Mouse (Mus musculus) lung, embryonic 16.5 days (tissue): ENCODE data around the gene Apba2. TPM values are rescaled to one million over a fixed set of nuclear protein-coding genes. Genes with fewer than 3 reads are reported as not detected.
A peak's percentile ranks its signal among the peaks of the same experiment; 100 is the strongest.

ENCODE experiments used
- ATAC-seq: fragments of 200-750 bp; cut with Nextera tagmentation; 2 replicates; pipeline ENCODE4 v1.8.0; 2017; ENCODE audit warnings: low read depth, mild to moderate bottlenecking, moderate library complexity
- H3K27ac ChIP-seq: fragments of 300-500 bp; sonication (generic); 2 replicates; pipeline ENCODE4 v1.5.1; 2014; ENCODE audit warnings: mild to moderate bottlenecking, control low read depth, low read length
- H3K27me3 ChIP-seq: fragments of 300-500 bp; sonication (generic); 2 replicates; pipeline ENCODE4 v1.6.1; 2014; ENCODE audit warnings: low read depth, low read length, mixed read lengths; ENCODE audit not compliant: control insufficient read depth, insufficient read depth
- H3K36me3 ChIP-seq: fragments of 300-500 bp; sonication (generic); 2 replicates; pipeline ENCODE4 v1.6.1; 2014; ENCODE audit warnings: low read length; ENCODE audit not compliant: control insufficient read depth, insufficient read depth
- H3K4me1 ChIP-seq: fragments of 300-500 bp; sonication (generic); replicated peaks from 2 replicates; pipeline ENCODE4 v1.6.1; 2014; ENCODE audit warnings: low read length, mixed read lengths; ENCODE audit not compliant: control insufficient read depth, insufficient read depth
- H3K4me2 ChIP-seq: fragments of 300-500 bp; sonication (generic); 2 replicates; pipeline ENCODE4 v1.6.1; 2014; ENCODE audit warnings: low read depth, low read length, control low read depth
- H3K4me3 ChIP-seq: fragments of 300-500 bp; sonication (generic); 2 replicates; pipeline ENCODE4 v1.5.1; 2014; ENCODE audit warnings: mild to moderate bottlenecking, low read length, control low read depth
- H3K9ac ChIP-seq: fragments of 300-500 bp; sonication (generic); 2 replicates; pipeline ENCODE4 v1.6.1; 2014; ENCODE audit warnings: low read length, control low read depth
- H3K9me3 ChIP-seq: fragments of 300-500 bp; sonication (generic); 2 replicates; pipeline ENCODE4 v1.6.1; 2016; ENCODE audit warnings: low read length; ENCODE audit not compliant: control insufficient read depth
- WGBS: fragments of 180-500 bp; shearing (Covaris S2); extraction: QIAGEN DNeasy Blood & Tissue Kit; methylation state at CpG from one replicate; pipeline ENCODE4 v1.1.7; 2014; 5-methylcytosine and 5-hydroxymethylcytosine counted together
- polyA plus RNA-seq: library from polyadenylated mRNA; unstranded; fragments of >200 nt; fragmentation: Nextera tagmentation; extraction: Ambion mirVana; gene quantifications from 2 replicates; pipeline ENCODE4 v1.2.1, GENCODE M21; 2015

Apba2 gene
- polyA plus RNA-seq, 1 experiment from 2014 or later: 1.5 TPM

DNA sequence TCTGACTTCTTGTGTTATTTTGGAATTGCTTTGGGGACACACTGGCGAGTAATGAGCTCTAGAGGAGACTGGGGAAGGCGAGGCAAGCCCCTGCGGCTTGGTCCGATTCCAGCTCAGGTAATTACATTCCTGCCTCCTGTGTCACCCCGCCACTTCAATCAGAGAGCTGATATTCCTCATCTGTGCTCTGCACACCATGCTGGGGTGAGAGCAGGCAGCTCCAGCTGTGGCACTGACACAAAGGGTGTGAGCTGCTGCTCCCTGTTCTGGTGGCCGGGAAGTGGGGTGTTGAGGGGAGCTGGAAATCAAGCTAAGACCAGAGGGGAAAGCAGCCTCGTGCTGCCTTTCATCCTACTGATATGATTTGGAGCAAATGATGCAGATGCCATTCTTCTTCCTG lies 268.3 kb downstream of the Apba2 start:
- H3K4me2 ChIP-seq: no peak overlapping the region
- no peaks in the 10 kb centered on the region for H3K36me3 ChIP-seq
- ATAC-seq: no peak
- no peak overlapping the region for H3K4me3 ChIP-seq
- H3K27ac ChIP-seq: no peak overlapping the region
- H3K9me3 ChIP-seq: no peaks in the 10 kb centered on the region
- H3K27me3 ChIP-seq: no peaks in the 10 kb centered on the region
- no peak overlapping the region for H3K9ac ChIP-seq
- 48% methylated on average over 7 of the region's 7 CpGs for WGBS
- no peaks in the 10 kb centered on the region for H3K4me1 ChIP-seq

DNA sequence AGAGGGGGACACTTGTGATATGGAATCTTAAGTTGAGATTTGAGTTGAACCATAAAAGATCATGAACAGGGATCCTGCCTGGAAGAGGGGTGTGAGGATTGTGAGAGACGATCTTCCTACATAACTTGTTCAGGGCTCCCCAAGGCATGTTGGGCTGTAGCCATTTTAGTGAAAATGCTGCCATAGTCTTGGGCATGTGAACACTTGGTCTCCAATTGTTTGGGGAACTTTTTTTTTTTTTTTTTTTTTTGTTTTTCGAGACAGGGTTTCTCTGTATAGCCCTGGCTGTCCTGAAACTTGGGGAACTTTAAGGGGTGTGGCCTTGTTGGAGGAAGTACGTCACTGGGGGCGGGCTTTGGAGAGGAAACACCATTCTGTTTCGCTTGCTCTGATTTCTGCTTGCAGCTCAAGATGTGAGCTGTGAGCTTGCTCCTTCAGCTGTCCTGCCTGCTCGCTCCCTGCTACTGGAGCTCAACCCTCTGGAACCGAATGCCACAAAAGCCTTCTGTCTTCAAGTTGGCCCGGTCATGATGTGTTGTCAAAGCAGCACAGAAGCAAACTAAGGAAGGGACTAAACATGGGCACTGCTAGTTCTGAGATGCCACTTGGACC lies 269.4 kb downstream of the Apba2 start:
- no peaks in the 10 kb centered on the region for H3K4me1 ChIP-seq
- H3K9me3 ChIP-seq: no peaks in the 10 kb centered on the region
- no peaks in the 10 kb centered on the region for H3K36me3 ChIP-seq
- ATAC-seq: no peak
- 78% methylated on average over 8 of the region's 8 CpGs for WGBS
- H3K9ac ChIP-seq: no peak overlapping the region
- H3K4me3 ChIP-seq: no peak overlapping the region
- H3K27ac ChIP-seq: no peak overlapping the region
- H3K27me3 ChIP-seq: no peaks in the 10 kb centered on the region
- H3K4me2 ChIP-seq: no peak overlapping the region

DNA sequence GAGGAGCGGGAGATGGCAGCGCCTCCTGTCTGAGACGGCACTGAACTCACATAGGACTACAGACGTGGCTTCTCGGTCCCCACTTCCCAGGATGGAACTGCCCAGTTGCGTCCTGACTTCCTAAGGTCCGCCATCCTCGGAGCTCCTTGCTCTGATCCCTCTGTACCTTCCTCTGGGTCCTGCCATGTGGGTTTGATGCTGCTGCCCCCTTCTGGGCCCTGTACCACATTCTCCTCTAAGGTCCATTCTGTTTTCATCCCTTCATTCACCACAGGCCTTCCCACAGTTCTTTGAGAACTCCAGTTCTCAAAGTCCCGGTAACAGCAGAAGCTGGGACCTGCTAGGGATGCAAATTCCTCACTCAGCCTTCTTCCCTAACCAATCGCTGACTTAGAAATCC lies 272.0 kb downstream of the Apba2 start:
- H3K9ac ChIP-seq: no peak overlapping the region

DNA sequence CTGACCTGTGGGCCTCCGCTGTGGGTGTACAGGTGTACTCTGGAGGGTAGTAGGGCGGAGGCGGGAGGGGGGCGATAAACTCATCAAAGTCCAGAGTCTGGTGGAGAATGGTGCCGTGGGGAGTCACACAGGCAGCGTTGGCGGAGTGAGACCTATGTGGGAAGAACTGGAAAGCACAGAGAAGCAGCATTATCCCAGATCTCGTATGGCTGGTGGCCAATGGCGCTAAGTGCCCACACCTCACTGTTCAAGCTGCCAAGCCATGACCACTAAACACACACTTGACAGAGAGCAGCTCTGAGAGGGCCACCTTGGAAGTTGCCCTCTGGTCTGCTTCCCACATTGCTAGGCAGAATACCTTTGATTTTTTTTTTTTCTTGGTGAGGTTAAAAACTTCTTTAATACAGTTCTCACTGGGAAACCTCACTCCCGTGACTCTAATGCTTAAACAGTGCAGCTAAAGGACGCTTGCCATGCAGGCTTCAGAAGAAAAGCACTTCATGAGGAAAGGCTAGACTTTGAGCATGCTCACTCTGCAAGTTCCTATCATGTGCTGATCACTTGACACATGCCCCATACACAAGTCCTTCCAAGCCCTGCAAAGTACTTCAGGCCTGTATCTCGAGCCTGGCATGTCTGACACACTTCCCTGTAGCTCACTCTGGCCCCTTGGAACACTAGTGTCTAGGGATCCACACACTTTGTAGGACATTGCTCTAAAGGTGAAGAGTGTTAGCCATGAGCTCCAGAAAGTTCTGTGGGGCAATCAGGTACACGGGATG lies 275.4 kb downstream of the Apba2 start:
- peak overlapping the region; percentile 35; the same call in 1 of the 2 replicates for H3K27ac ChIP-seq
- no peak overlapping the region for H3K9ac ChIP-seq
- no peaks in the 10 kb centered on the region for H3K27me3 ChIP-seq
- H3K9me3 ChIP-seq: no peaks in the 10 kb centered on the region
- H3K4me1 ChIP-seq: peaks cover 6% of the 10 kb centered on the region
- H3K36me3 ChIP-seq: no peaks in the 10 kb centered on the region
- peak; percentile 89 for ATAC-seq
- 54% methylated on average over 13 of the region's 13 CpGs for WGBS
- H3K4me2 ChIP-seq: no peak overlapping the region
- no peak overlapping the region for H3K4me3 ChIP-seq

More for the DNA sequence above, 272.0 kb downstream of the Apba2 start:
- no peaks in the 10 kb centered on the region for H3K9me3 ChIP-seq
- WGBS: 45% methylated on average over 10 of the region's 10 CpGs
- H3K27ac ChIP-seq: no peak overlapping the region
- no peak for ATAC-seq
- no peak overlapping the region for H3K4me3 ChIP-seq
- H3K27me3 ChIP-seq: no peaks in the 10 kb centered on the region
- no peaks in the 10 kb centered on the region for H3K36me3 ChIP-seq
- no peak overlapping the region for H3K4me2 ChIP-seq
- H3K4me1 ChIP-seq: peaks cover 6% of the 10 kb centered on the region

DNA sequence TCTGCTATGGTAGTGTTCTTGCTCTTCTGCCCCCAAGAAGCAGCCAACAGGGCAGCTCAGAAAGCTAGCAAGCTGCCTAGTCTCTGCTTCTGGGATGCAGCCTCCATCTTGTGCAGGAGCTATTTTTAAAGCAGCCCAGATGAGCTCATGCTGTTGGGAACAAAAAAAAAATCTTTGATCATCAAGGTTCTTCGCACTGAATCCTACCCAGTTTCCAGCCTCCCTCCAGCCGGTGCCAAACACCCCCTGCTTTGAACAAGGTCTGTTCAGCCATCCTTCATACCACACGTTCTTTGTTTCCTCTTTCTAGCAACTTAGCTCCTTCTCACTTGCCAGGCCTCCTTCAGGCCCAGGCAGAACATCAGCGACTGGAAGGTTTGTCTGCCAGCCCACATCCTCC lies 278.0 kb downstream of the Apba2 start:
- H3K4me3 ChIP-seq: no peak overlapping the region
- no peak overlapping the region for H3K4me2 ChIP-seq
- no peak overlapping the region for H3K27ac ChIP-seq
- H3K9me3 ChIP-seq: no peaks in the 10 kb centered on the region
- no peak for ATAC-seq
- peaks cover 6% of the 10 kb centered on the region for H3K4me1 ChIP-seq
- H3K27me3 ChIP-seq: no peaks in the 10 kb centered on the region
- WGBS: 68% methylated on average over 4 of the region's 4 CpGs
- no peaks in the 10 kb centered on the region for H3K36me3 ChIP-seq
- no peak overlapping the region for H3K9ac ChIP-seq

GRCm38 (mm10) chr7:64785040-64785439 lies 283.5 kb downstream of the Apba2 start:
- Histone ChIP-seq H3K4me2 (no peak overlapping the region), H3K9me3 (no peaks in the 10 kb centered on the region), H3K4me1 (no peaks in the 10 kb centered on the region), H3K27ac (no peak overlapping the region), H3K4me3 (no peak overlapping the region), H3K36me3 (no peaks in the 10 kb centered on the region), H3K27me3 (no peaks in the 10 kb centered on the region), H3K9ac (no peak overlapping the region)
- WGBS: 62% methylated on average over 3 of the region's 3 CpGs
- no peak for ATAC-seq

DNA sequence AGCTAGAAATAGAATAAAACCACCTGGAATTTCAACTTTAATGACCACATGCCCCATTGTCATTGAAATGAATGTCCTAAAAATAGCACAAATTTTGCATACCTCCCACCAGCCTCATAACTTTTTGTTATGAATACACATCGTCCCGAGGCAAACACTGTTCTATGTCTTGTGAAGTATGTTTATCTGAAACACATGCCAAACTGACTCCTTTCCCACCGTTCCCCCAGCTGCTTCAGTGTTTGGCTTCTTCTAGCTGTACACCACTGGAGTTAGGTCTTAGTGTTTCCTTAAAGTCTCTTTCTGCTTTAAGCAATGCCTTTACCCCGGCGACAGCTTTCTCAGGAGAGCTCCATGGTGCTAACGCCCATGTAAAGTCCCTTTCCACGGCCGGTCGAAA lies 289.6 kb downstream of the Apba2 start:
- ATAC-seq: no peak
- Histone ChIP-seq H3K4me1 (no peaks in the 10 kb centered on the region), H3K9me3 (no peaks in the 10 kb centered on the region), H3K27ac (no peak overlapping the region), H3K4me2 (no peak overlapping the region), H3K9ac (no peak overlapping the region), H3K36me3 (no peaks in the 10 kb centered on the region), H3K27me3 (no peaks in the 10 kb centered on the region), H3K4me3 (no peak overlapping the region)
- WGBS: 65% methylated on average over 9 of the region's 9 CpGs

- Histone ChIP-seq H3K4me2 (no peak overlapping the region), H3K4me1 (no peaks in the 10 kb centered on the region), H3K27ac (no peak overlapping the region), H3K27me3 (no peaks in the 10 kb centered on the region), H3K4me3 (no peak overlapping the region), H3K9ac (no peak overlapping the region), H3K9me3 (no peaks in the 10 kb centered on the region), H3K36me3 (no peaks in the 10 kb centered on the region)
- WGBS: 43% methylated on average over 8 of the region's 8 CpGs
- ATAC-seq: no peak
Observed at GRCm38 (mm10) chr7:64792031-64792430, 290.5 kb downstream of the Apba2 start.

DNA sequence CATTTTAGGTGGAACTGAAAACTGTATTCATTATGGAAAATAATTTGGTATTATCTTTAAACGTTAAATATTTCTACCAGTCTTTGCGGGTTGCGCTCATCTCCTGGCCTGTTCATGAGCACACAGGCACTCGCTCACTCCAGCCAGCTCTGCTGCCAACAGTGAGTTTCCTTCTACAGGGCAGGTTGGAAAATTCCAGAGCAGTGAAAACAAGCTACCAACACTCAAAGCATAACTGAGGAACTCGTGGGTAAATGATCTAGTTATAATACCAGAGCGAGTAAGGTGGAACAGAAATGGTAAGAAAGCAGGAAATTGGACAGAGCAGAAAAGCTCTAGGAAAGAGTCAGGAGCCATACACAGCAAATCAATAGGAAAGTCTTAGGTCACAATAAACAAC lies 294.0 kb downstream of the Apba2 start:
- no peaks in the 10 kb centered on the region for H3K27me3 ChIP-seq
- 70% methylated on average over 6 of the region's 6 CpGs for WGBS
- H3K4me3 ChIP-seq: no peak overlapping the region
- no peak overlapping the region for H3K9ac ChIP-seq
- H3K27ac ChIP-seq: no peak overlapping the region
- H3K4me1 ChIP-seq: no peaks in the 10 kb centered on the region
- no peak overlapping the region for H3K4me2 ChIP-seq
- H3K9me3 ChIP-seq: no peaks in the 10 kb centered on the region
- H3K36me3 ChIP-seq: no peaks in the 10 kb centered on the region
- no peak for ATAC-seq
